In genomic region chr9:32516691-32517090, GRCm38 (mm10) we compare ENCODE assay signal across 8 mouse cellular contexts. TPM values are rescaled to one million over a fixed set of nuclear protein-coding genes. Genes with fewer than 3 reads are reported as not detected.
DNase-seq lines count a peak whose midpoint lies in the region; ATAC-seq and TF ChIP-seq lines count a peak whose summit lies in the region.

No protein-coding gene starts in this region.

- H3K4me1 ChIP-seq in heart, embryonic 13.5 days, result peaks cover 55% of the 10 kb centered on the region
- peaks cover 22% of the 10 kb centered on the region for H3K4me1 ChIP-seq in stomach, embryonic 14.5 days (ENCODE audit: control insufficient read depth, insufficient read depth, low read length)
- peaks cover 2% of the 10 kb centered on the region; the same call in 1 of the 2 replicates for H3K4me1 ChIP-seq in stomach, postnatal 0 days (replicated peaks; ENCODE audit: control insufficient read depth, insufficient read depth)
- peaks cover 67% of the 10 kb centered on the region for H3K4me1 ChIP-seq in liver, embryonic 13.5 days (replicated peaks)

- H3K9ac ChIP-seq in heart, embryonic 13.5 days, result no peak overlapping the region
- no peak overlapping the region for H3K9ac ChIP-seq in stomach, embryonic 14.5 days (replicated peaks; ENCODE audit: low read depth, low read length)
- H3K9ac ChIP-seq in stomach, postnatal 0 days (ENCODE audit: low read length), result no peak overlapping the region
- H3K9ac ChIP-seq in liver, embryonic 13.5 days, result no peak overlapping the region

- ATAC-seq in heart, embryonic 13.5 days (ENCODE audit: extremely low read depth, insufficient number of reproducible peaks, low FRiP score, low TSS enrichment), result no peak
- ATAC-seq in stomach, embryonic 14.5 days (ENCODE audit: insufficient number of reproducible peaks, insufficient read depth, low FRiP score, low read depth), result no peak
- no peak for ATAC-seq in stomach, postnatal 0 days (ENCODE audit: low FRiP score, low TSS enrichment)
- ATAC-seq in liver, embryonic 13.5 days (ENCODE audit: low read depth), result no peak

- H3K27me3 ChIP-seq in heart, embryonic 13.5 days (replicated peaks), result no peaks in the 10 kb centered on the region
- no peaks in the 10 kb centered on the region for H3K27me3 ChIP-seq in stomach, embryonic 14.5 days (ENCODE audit: control insufficient read depth, insufficient read depth, low read length)
- H3K27me3 ChIP-seq in stomach, postnatal 0 days (ENCODE audit: control insufficient read depth, insufficient read depth, low read length), result no peaks in the 10 kb centered on the region
- H3K27me3 ChIP-seq in liver, embryonic 13.5 days, result no peaks in the 10 kb centered on the region

- H3K4me2 ChIP-seq in heart, embryonic 13.5 days, result 0 out of 2 replicates have a peak overlapping the region, but pooled peaks have one; percentile 4
- H3K4me2 ChIP-seq in stomach, embryonic 14.5 days (replicated peaks; ENCODE audit: low read depth, low read length), result no peak overlapping the region
- no peak overlapping the region for H3K4me2 ChIP-seq in stomach, postnatal 0 days (replicated peaks; ENCODE audit: low read depth)
- H3K4me2 ChIP-seq in liver, embryonic 13.5 days, result 0 out of 2 replicates have a peak overlapping the region, but pooled peaks have one; percentile 11

- no peak for TF ChIP-seq CTCF in stomach, postnatal 0 days (IDR thresholded peaks at IDR 0.05; ENCODE audit: low read depth)

- 70% methylated on average over 9 of the region's 9 CpGs for WGBS in heart, embryonic 13.5 days
- WGBS in stomach, embryonic 14.5 days, result 69% methylated on average over 9 of the region's 9 CpGs
- 56% methylated on average over 9 of the region's 9 CpGs for WGBS in stomach, postnatal 0 days
- 29% methylated on average over 9 of the region's 9 CpGs for WGBS in liver, embryonic 13.5 days (ENCODE audit: insufficient replicate concordance)

- no peak for TF ChIP-seq EP300 in stomach, postnatal 0 days (optimal IDR thresholded peaks at IDR 0.05)

- H3K9me3 ChIP-seq in heart, embryonic 13.5 days, result no peaks in the 10 kb centered on the region
- no peaks in the 10 kb centered on the region for H3K9me3 ChIP-seq in stomach, embryonic 14.5 days (ENCODE audit: control insufficient read depth, low read depth, low read length)
- H3K9me3 ChIP-seq in stomach, postnatal 0 days (ENCODE audit: control insufficient read depth, low read length), result no peaks in the 10 kb centered on the region
- H3K9me3 ChIP-seq in liver, embryonic 13.5 days (replicated peaks), result no peaks in the 10 kb centered on the region

- H3K4me3 ChIP-seq in heart, embryonic 13.5 days, result no peak overlapping the region
- no peak overlapping the region for H3K4me3 ChIP-seq in stomach, embryonic 14.5 days (ENCODE audit: low read depth, low read length)
- H3K4me3 ChIP-seq in stomach, postnatal 0 days (ENCODE audit: low read depth, low read length), result no peak overlapping the region
- no peak overlapping the region for H3K4me3 ChIP-seq in liver, embryonic 13.5 days (replicated peaks)

- no peaks in the 10 kb centered on the region for H3K36me3 ChIP-seq in heart, embryonic 13.5 days
- no peaks in the 10 kb centered on the region for H3K36me3 ChIP-seq in stomach, embryonic 14.5 days (ENCODE audit: control insufficient read depth, insufficient read depth, low read length)
- H3K36me3 ChIP-seq in stomach, postnatal 0 days (ENCODE audit: control insufficient read depth, insufficient read depth, low read length), result no peaks in the 10 kb centered on the region
- no peaks in the 10 kb centered on the region for H3K36me3 ChIP-seq in liver, embryonic 13.5 days

- no peak for DNase-seq in heart, postnatal 4 days
- no peak for DNase-seq in stomach, postnatal 0 days (ENCODE audit: low spot score)
- DNase-seq in liver, embryonic 13.5 days, result no peak
- peak; percentile 33 for DNase-seq in thymus, postnatal 4 days
- no peak for DNase-seq in adrenal gland, postnatal 10 days
- DNase-seq in frontal cortex, postnatal 10 days (ENCODE audit: low spot score in 2 of 2), result no peak

- H3K27ac ChIP-seq in heart, embryonic 13.5 days (replicated peaks), result peak overlapping the region; percentile 59
- peak overlapping the region; percentile 27; the same call in 1 of the 2 replicates for H3K27ac ChIP-seq in stomach, embryonic 14.5 days (ENCODE audit: low read length)
- H3K27ac ChIP-seq in stomach, postnatal 0 days (replicated peaks), result no peak overlapping the region
- peak overlapping the region; percentile 26; the same call in 1 of the 2 replicates for H3K27ac ChIP-seq in liver, embryonic 13.5 days

RNA-seq across cellular contexts. Expression of gene Fli1, which starts 26.0 kb away (rescaled TPM):
- polyA plus RNA-seq in heart, embryonic 13.5 days (2015; fragmentation: Nextera tagmentation; extraction: Ambion mirVana), result 18.3 and 18.6 TPM in 2 replicates
- 10 to 100 TPM; 38.9 to 41.1 TPM for total RNA-seq in heart, postnatal 4 days (2021)
- 11.4 and 11.6 TPM in 2 replicates for polyA plus RNA-seq in stomach, embryonic 14.5 days (2014; fragmentation: Nextera tagmentation; extraction: Ambion mirVana)
- 4.6 and 4.9 TPM in 2 replicates for polyA plus RNA-seq in stomach, postnatal 0 days (2015; fragmentation: Nextera tagmentation; extraction: Ambion mirVana)
- polyA plus RNA-seq in liver, embryonic 13.5 days (2015; fragmentation: Nextera tagmentation; extraction: Ambion mirVana), result 9.1 and 13.2 TPM in 2 replicates
- 10 to 100 TPM; 37.9 to 41.2 TPM for total RNA-seq in adrenal gland, postnatal 10 days (2021)

Comparison
In these comparisons a context has a peak if more than half of its experiments do, and no peak if none do; other contexts are left out.
1. H3K4me2 ChIP-seq: peak in heart, embryonic 13.5 days (single experiment) and liver, embryonic 13.5 days (single experiment); none in stomach, embryonic 14.5 days (single experiment) and stomach, postnatal 0 days (single experiment).